Comparison of ENCODE assay signal across 16 mouse cellular contexts in genomic region chr11:91216158-91216557, GRCm38 (mm10).
"Had no signal": no experiment of that assay in that cellular context is flagged by ENCODE, and none has a peak within 500 bp of the region (broad histone marks: within the 10 kb centered on the region; RNA-seq: fewer than 3 reads in every experiment).

No protein-coding gene starts in this region.

- DNase-seq: lung, adult 18-20 months; lung, embryonic 14.5 days; lung, postnatal 10 days; lung, postnatal 4 days; retina, postnatal 1 day; right cerebral cortex, adult 18-20 months; right cerebral cortex, postnatal 25 days; right cerebral cortex, postnatal 4 days; spleen, adult 18-20 months; thymus, adult 18-20 months; thymus, postnatal 14 days; thymus, postnatal 36 days had no signal

- H3K9me3 ChIP-seq: midbrain, embryonic 10.5 days; midbrain, embryonic 12.5 days had no signal

- H3K4me2 ChIP-seq: lung, embryonic 14.5 days; midbrain, embryonic 12.5 days had no signal

- H3K27me3 ChIP-seq: midbrain, embryonic 12.5 days had no signal

- H3K27ac ChIP-seq: midbrain, embryonic 10.5 days; midbrain, embryonic 12.5 days had no signal

- H3K4me3 ChIP-seq: midbrain, embryonic 10.5 days; midbrain, embryonic 12.5 days; myocyte had no signal

- H3K36me3 ChIP-seq: midbrain, embryonic 10.5 days; midbrain, embryonic 12.5 days had no signal

- H3K4me1 ChIP-seq: midbrain, embryonic 10.5 days; midbrain, embryonic 12.5 days had no signal

- H3K9ac ChIP-seq: lung, embryonic 14.5 days; midbrain, embryonic 12.5 days had no signal

- ATAC-seq: midbrain, embryonic 16.5 days had no signal
